In genomic region chr19:3431066-3431465, GRCm38 (mm10) we compare ENCODE assay signal across 25 mouse cellular contexts. TPM values are rescaled to one million over a fixed set of nuclear protein-coding genes. Genes with fewer than 3 reads are reported as not detected.
DNase-seq lines count a peak whose midpoint lies in the region; ATAC-seq lines count a peak whose summit lies in the region.
"Had no signal": no experiment of that assay in that cellular context is flagged by ENCODE, and none has a peak within 500 bp of the region (broad histone marks: within the 10 kb centered on the region; RNA-seq: fewer than 3 reads in every experiment).

No protein-coding gene starts in this region.

- no peak overlapping the region for H3K9ac ChIP-seq in hindbrain, embryonic 13.5 days
- H3K9ac ChIP-seq in hindbrain, embryonic 14.5 days = no peak overlapping the region
- H3K9ac ChIP-seq: embryonic facial prominence, embryonic 13.5 days; embryonic facial prominence, embryonic 15.5 days; forebrain, embryonic 12.5 days had no signal

- H3K4me3 ChIP-seq in hindbrain, embryonic 13.5 days = no peak overlapping the region
- no peak overlapping the region for H3K4me3 ChIP-seq in hindbrain, embryonic 14.5 days (replicated peaks; ENCODE audit: low read length)
- H3K4me3 ChIP-seq: embryonic facial prominence, embryonic 13.5 days; embryonic facial prominence, embryonic 15.5 days; erythroblast, embryonic 14.5 days; forebrain, embryonic 10.5 days; forebrain, embryonic 12.5 days had no signal

- peaks cover 15% of the 10 kb centered on the region for H3K4me1 ChIP-seq in hindbrain, embryonic 13.5 days (replicated peaks)
- H3K4me1 ChIP-seq in hindbrain, embryonic 14.5 days (replicated peaks; ENCODE audit: control insufficient read depth, insufficient read depth, low read length) = no peaks in the 10 kb centered on the region
- H3K4me1 ChIP-seq: embryonic facial prominence, embryonic 13.5 days; embryonic facial prominence, embryonic 15.5 days had no signal

- H3K9me3 ChIP-seq in hindbrain, embryonic 13.5 days = no peaks in the 10 kb centered on the region
- no peaks in the 10 kb centered on the region for H3K9me3 ChIP-seq in hindbrain, embryonic 14.5 days (ENCODE audit: control insufficient read depth, low read length)
- H3K9me3 ChIP-seq: embryonic facial prominence, embryonic 13.5 days; embryonic facial prominence, embryonic 15.5 days; forebrain, embryonic 10.5 days; forebrain, embryonic 12.5 days had no signal

- H3K27ac ChIP-seq in hindbrain, embryonic 13.5 days = no peak overlapping the region
- no peak overlapping the region for H3K27ac ChIP-seq in hindbrain, embryonic 14.5 days
- H3K27ac ChIP-seq: embryonic facial prominence, embryonic 13.5 days; embryonic facial prominence, embryonic 15.5 days; forebrain, embryonic 10.5 days; forebrain, embryonic 12.5 days had no signal

- 0 out of 2 replicates have a peak, but pooled peaks have one; percentile 40 for ATAC-seq in hindbrain, embryonic 13.5 days (ENCODE audit: low FRiP score)
- no peak; the same call in 1 of the 2 replicates for ATAC-seq in hindbrain, embryonic 14.5 days (ENCODE audit: low FRiP score)
- ATAC-seq: forebrain, embryonic 14.5 days; forebrain, embryonic 16.5 days had no signal

- no peak overlapping the region for H3K4me2 ChIP-seq in hindbrain, embryonic 13.5 days
- no peak overlapping the region for H3K4me2 ChIP-seq in hindbrain, embryonic 14.5 days (replicated peaks)
- H3K4me2 ChIP-seq: embryonic facial prominence, embryonic 13.5 days; embryonic facial prominence, embryonic 15.5 days; forebrain, embryonic 12.5 days had no signal

- H3K36me3 ChIP-seq in hindbrain, embryonic 13.5 days = no peaks in the 10 kb centered on the region
- no peaks in the 10 kb centered on the region for H3K36me3 ChIP-seq in hindbrain, embryonic 14.5 days (replicated peaks; ENCODE audit: control insufficient read depth, insufficient read depth)
- H3K36me3 ChIP-seq: embryonic facial prominence, embryonic 13.5 days; embryonic facial prominence, embryonic 15.5 days; forebrain, embryonic 10.5 days; forebrain, embryonic 12.5 days had no signal

- no peaks in the 10 kb centered on the region for H3K27me3 ChIP-seq in hindbrain, embryonic 13.5 days
- H3K27me3 ChIP-seq in hindbrain, embryonic 14.5 days (ENCODE audit: control insufficient read depth, insufficient read depth, low read length) = no peaks in the 10 kb centered on the region
- H3K27me3 ChIP-seq: embryonic facial prominence, embryonic 13.5 days; embryonic facial prominence, embryonic 15.5 days; forebrain, embryonic 12.5 days had no signal

- 76% methylated on average over 7 of the region's 7 CpGs for WGBS in hindbrain, embryonic 13.5 days
- 82% methylated on average over 7 of the region's 7 CpGs for WGBS in hindbrain, embryonic 14.5 days

- no peak for DNase-seq in hindbrain, embryonic 14.5 days (ENCODE audit: low spot score)
- peak; percentile 56 for DNase-seq in thymus, postnatal 14 days
- no peak for DNase-seq in thymus, adult 18-20 months
- peak; percentile 68 for DNase-seq in thymus, postnatal 4 days
- no peak for DNase-seq in adrenal gland, adult 8-10 months
- DNase-seq: adrenal gland, postnatal 10 days; adrenal gland, postnatal 25 days; cerebellum, adult 11 months; cerebellum, adult 18-20 months; cerebellum, adult 8-10 months; cerebellum, adult 9-11 months; cerebellum, postnatal 14 days; cerebellum, postnatal 36 days; embryo, embryonic 11 days had no signal

RNA-seq across cellular contexts. Expression of gene Gal, which starts 16.7 kb away (rescaled TPM):
- polyA plus RNA-seq in hindbrain, embryonic 13.5 days (2015; fragmentation: Nextera tagmentation; extraction: Ambion mirVana) = 23.3 and 33.2 TPM in 2 replicates
- polyA plus RNA-seq in hindbrain, embryonic 14.5 days (2014; fragmentation: Nextera tagmentation; extraction: Ambion mirVana) = 16.2 and 22.4 TPM in 2 replicates
- 100 to 1,000 TPM in 1 of 4 experiments, 10 to 100 TPM in 3; 72.9 to 102 (median 81.8) TPM for total RNA-seq in adrenal gland, adult 8-10 months (2022)
- total RNA-seq: common myeloid progenitor, adult 5-6 weeks; MEL had no signal
- polyA plus RNA-seq: C2C12; erythroblast, embryonic 14.5 days had no signal

RNA-seq across cellular contexts. Expression of gene Tesmin, which starts 42.4 kb away (rescaled TPM):
- polyA plus RNA-seq in hindbrain, embryonic 13.5 days (2015; fragmentation: Nextera tagmentation; extraction: Ambion mirVana) = 0.28 and 0.42 TPM in 2 replicates
- polyA plus RNA-seq in hindbrain, embryonic 14.5 days (2014; fragmentation: Nextera tagmentation; extraction: Ambion mirVana) = 0.18 and 0.48 TPM in 2 replicates
- under 1 TPM; 0.23 to 0.91 (median 0.31) TPM for total RNA-seq in adrenal gland, adult 8-10 months (2022)

Comparison
In these comparisons a context has a peak if more than half of its experiments do, and no peak if none do; other contexts are left out.
1. DNase-seq: peak in thymus, postnatal 14 days (single experiment) and thymus, postnatal 4 days (single experiment); none in hindbrain, embryonic 14.5 days (single experiment), thymus, adult 18-20 months (0 of 2) and adrenal gland, adult 8-10 months (single experiment).